Mouse (Mus musculus): Measurements from ENCODE around the gene Ccdc18.

GRCm38 (mm10) chr5:108255259-108255658 lies 122.6 kb downstream of the Ccdc18 start:
- TF ChIP-seq CTCF (IDR thresholded peaks at IDR 0.05; ENCODE audit: borderline replicate concordance, insufficient read depth, low read length) (no peak), POLR2A (IDR thresholded peaks at IDR 0.05; ENCODE audit: low read depth, low read length) (no peak)
